In the genomic region with DNA sequence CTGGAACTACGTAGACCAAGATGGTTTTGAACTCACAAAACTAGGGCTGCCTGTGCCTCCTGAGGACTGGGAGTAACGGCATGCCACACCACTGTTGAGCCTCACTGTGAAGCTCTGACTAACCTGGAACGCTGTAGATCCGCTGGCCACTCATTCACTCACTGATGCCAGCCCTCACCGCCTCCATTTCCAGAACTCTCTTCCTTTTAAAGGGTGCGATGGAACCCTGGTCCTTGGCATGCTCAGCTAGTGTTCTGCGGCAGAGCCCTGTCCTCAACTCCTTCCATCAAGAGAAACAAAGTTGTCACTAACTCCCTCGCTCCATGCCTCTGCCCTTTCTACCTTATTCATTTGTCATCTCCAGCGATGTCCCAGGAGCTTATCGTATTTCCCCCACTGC, we compare ENCODE assay signal across 19 mouse cellular contexts. TPM values are rescaled to one million over a fixed set of nuclear protein-coding genes. Genes with fewer than 3 reads are reported as not detected.
A peak's percentile ranks its signal among the peaks of the same experiment; 100 is the strongest.
DNase-seq lines count a peak whose midpoint lies in the region; ATAC-seq and TF ChIP-seq lines count a peak whose summit lies in the region.
"Had no signal": no experiment of that assay in that cellular context is flagged by ENCODE, and none has a peak within 500 bp of the region (broad histone marks: within the 10 kb centered on the region; RNA-seq: fewer than 3 reads in every experiment).

No protein-coding gene starts in this region.

- H3K36me3 ChIP-seq in heart, embryonic 16.5 days (ENCODE audit: control insufficient read depth, insufficient read depth): no peaks in the 10 kb centered on the region
- H3K36me3 ChIP-seq: embryonic facial prominence, embryonic 12.5 days; forebrain, embryonic 15.5 days; G1E had no signal

- peak overlapping the region; percentile 51; the same call in 1 of the 2 replicates for H3K27ac ChIP-seq in heart, embryonic 16.5 days (ENCODE audit: low read length)
- peak overlapping the region; percentile 86 for H3K27ac ChIP-seq in left cerebral cortex, adult 2 months
- H3K27ac ChIP-seq in olfactory bulb, adult 2 months (ENCODE audit: insufficient read depth, low read depth, low read length): 0 out of 2 replicates have a peak overlapping the region, but pooled peaks have one; percentile 29
- H3K27ac ChIP-seq: embryonic facial prominence, embryonic 12.5 days; forebrain, embryonic 15.5 days had no signal

- ATAC-seq in frontal cortex, adult (ENCODE audit: low TSS enrichment): peak; percentile 66
- ATAC-seq in heart, embryonic 16.5 days (replicated peaks; ENCODE audit: extremely low read depth, insufficient read depth, low FRiP score): no peak
- ATAC-seq: CD4-positive, CD25-positive, alpha-beta regulatory T cell, adult 4 months; forebrain, embryonic 15.5 days; hindbrain, embryonic 16.5 days; inflammation-experienced regulatory T-cells, adult 6 months had no signal

- intact Hi-C loops in left cerebral cortex, adult 2 months (cut with DNase I): no loop called here

- no peak overlapping the region for H3K4me2 ChIP-seq in heart, embryonic 16.5 days (ENCODE audit: low read depth, low read length)
- H3K4me2 ChIP-seq: embryonic facial prominence, embryonic 12.5 days; forebrain, embryonic 15.5 days had no signal

- H3K27me3 ChIP-seq in heart, embryonic 16.5 days (ENCODE audit: control insufficient read depth, insufficient read depth, low read length): no peaks in the 10 kb centered on the region
- H3K27me3 ChIP-seq: embryonic facial prominence, embryonic 12.5 days; forebrain, embryonic 15.5 days had no signal

- H3K4me1 ChIP-seq in heart, embryonic 16.5 days (ENCODE audit: control insufficient read depth, insufficient read depth, low read length): peaks cover 26% of the 10 kb centered on the region
- peaks cover 18% of the 10 kb centered on the region for H3K4me1 ChIP-seq in olfactory bulb, adult 2 months (ENCODE audit: control insufficient read depth, insufficient read depth, low read length)
- H3K4me1 ChIP-seq: embryonic facial prominence, embryonic 12.5 days had no signal

- no peak overlapping the region for H3K4me3 ChIP-seq in heart, embryonic 16.5 days (ENCODE audit: low read length)
- no peak overlapping the region for H3K4me3 ChIP-seq in left cerebral cortex, adult 2 months
- no peak overlapping the region for H3K4me3 ChIP-seq in olfactory bulb, adult 2 months (ENCODE audit: insufficient read depth, low read depth, low read length)
- H3K4me3 ChIP-seq: embryonic facial prominence, embryonic 12.5 days; forebrain, embryonic 15.5 days had no signal

- H3K9ac ChIP-seq in heart, embryonic 16.5 days (ENCODE audit: low read length): no peak overlapping the region
- H3K9ac ChIP-seq: embryonic facial prominence, embryonic 12.5 days; forebrain, embryonic 15.5 days had no signal

- DNase-seq in frontal cortex, postnatal 10 days (ENCODE audit: low spot score in 2 of 2): no peak
- no peak for DNase-seq in heart, adult 8-10 months (ENCODE audit: low spot score)
- peak in 1 of 2 experiments; percentile 28 for DNase-seq in left cerebral cortex, adult 2 months (ENCODE audit: extremely low spot score in 1 of 2, low spot score in 2 of 2)
- DNase-seq in left cerebral cortex, adult 11 months (ENCODE audit: low spot score): no peak
- DNase-seq: adrenal gland, adult 8-10 months; adrenal gland, postnatal 36 days; B cell, adult 2 months; cerebellum, adult 11 months; cerebellum, adult 8-10 months; cerebellum, postnatal 14 days had no signal

- TF ChIP-seq CTCF in left cerebral cortex, adult 2 months (IDR thresholded peaks at IDR 0.05): no peak
- TF ChIP-seq CTCF in olfactory bulb, adult 2 months (IDR thresholded peaks at IDR 0.05; ENCODE audit: insufficient read depth, low read depth, low read length): no peak

- H3K9me3 ChIP-seq in heart, embryonic 16.5 days (replicated peaks; ENCODE audit: control insufficient read depth, low read length): no peaks in the 10 kb centered on the region
- H3K9me3 ChIP-seq: embryonic facial prominence, embryonic 12.5 days; forebrain, embryonic 15.5 days; G1E had no signal

- WGBS in heart, embryonic 16.5 days: 84% methylated on average over 10 of the region's 10 CpGs
- 84% methylated on average over 10 of the region's 10 CpGs for WGBS in olfactory bulb, adult 2 months

- no peak for TF ChIP-seq POLR2A in olfactory bulb, adult 2 months (IDR thresholded peaks at IDR 0.05; ENCODE audit: insufficient read depth, low read depth, low read length)

RNA-seq across cellular contexts. Expression of a gene that starts 17.0 kb away (rescaled TPM):
- polyA plus RNA-seq in heart, embryonic 16.5 days (2015; fragmentation: Nextera tagmentation; extraction: Ambion mirVana): 117 and 125 TPM in 2 replicates
- total RNA-seq in heart, adult 8-10 months (2022): 100 to 1,000 TPM; 501 to 520 (median 513) TPM
- 100 to 1,000 TPM; 103 to 108 TPM for total RNA-seq in left cerebral cortex, adult 2 months (2021)
- polyA plus RNA-seq in olfactory bulb, adult 2 months (2012; ENCODE audit: insufficient read depth, insufficient read length, low replicate concordance, missing spikeins): not detected in 2 replicates

RNA-seq across cellular contexts. Expression of a gene that starts 18.0 kb away (rescaled TPM):
- 97.1 and 108 TPM in 2 replicates for polyA plus RNA-seq in heart, embryonic 16.5 days (2015; fragmentation: Nextera tagmentation; extraction: Ambion mirVana)
- total RNA-seq in heart, adult 8-10 months (2022): 100 to 1,000 TPM; 117 to 141 (median 135) TPM
- 100 to 1,000 TPM; 113 to 114 TPM for total RNA-seq in left cerebral cortex, adult 2 months (2021)
- not detected in 2 replicates for polyA plus RNA-seq in olfactory bulb, adult 2 months (2012; ENCODE audit: insufficient read depth, insufficient read length, low replicate concordance, missing spikeins)

RNA-seq across cellular contexts. Expression of a gene that starts 40.8 kb away (rescaled TPM):
- 11.5 and 12.7 TPM in 2 replicates for polyA plus RNA-seq in heart, embryonic 16.5 days (2015; fragmentation: Nextera tagmentation; extraction: Ambion mirVana)
- total RNA-seq in heart, adult 8-10 months (2022): 1 to 10 TPM; 6.3 to 8.5 (median 7.6) TPM
- 10 to 100 TPM; 11.1 to 11.3 TPM for total RNA-seq in left cerebral cortex, adult 2 months (2021)
- polyA plus RNA-seq in olfactory bulb, adult 2 months (2012; ENCODE audit: insufficient read depth, insufficient read length, low replicate concordance, missing spikeins): not detected in 2 replicates

RNA-seq across cellular contexts. Expression of a gene that starts 57.6 kb away (rescaled TPM):
- 0.38 and 0.40 TPM in 2 replicates for polyA plus RNA-seq in heart, embryonic 16.5 days (2015; fragmentation: Nextera tagmentation; extraction: Ambion mirVana)
- total RNA-seq in heart, adult 8-10 months (2022): under 1 TPM; 0.31 to 0.79 (median 0.46) TPM
- total RNA-seq in left cerebral cortex, adult 2 months (2021): 10 to 100 TPM; 46.1 to 46.9 TPM
- not detected in 2 replicates for polyA plus RNA-seq in olfactory bulb, adult 2 months (2012; ENCODE audit: insufficient read depth, insufficient read length, low replicate concordance, missing spikeins)

Comparison
In these comparisons a context has a peak if more than half of its experiments do, and no peak if none do; other contexts are left out.
1. H3K27ac ChIP-seq: peak in every context shown above with its lines; median percentile 86 in left cerebral cortex, adult 2 months; 51 in heart, embryonic 16.5 days; 29 in olfactory bulb, adult 2 months.
2. RNA of a gene that starts 17.0 kb away (total RNA-seq): 501 to 520 TPM in heart, adult 8-10 months; 103 to 108 TPM in left cerebral cortex, adult 2 months; every median in the first group is over 4 times any median in the second.